Mouse (Mus musculus): Measurements from ENCODE around the gene Krtap5-1.
"Not testable (repeated sequence)": the region's sequence is repeated elsewhere in the genome, so short reads cannot be mapped to it uniquely, and the experiment has no call there.

The Krtap5-1 gene

DNA sequence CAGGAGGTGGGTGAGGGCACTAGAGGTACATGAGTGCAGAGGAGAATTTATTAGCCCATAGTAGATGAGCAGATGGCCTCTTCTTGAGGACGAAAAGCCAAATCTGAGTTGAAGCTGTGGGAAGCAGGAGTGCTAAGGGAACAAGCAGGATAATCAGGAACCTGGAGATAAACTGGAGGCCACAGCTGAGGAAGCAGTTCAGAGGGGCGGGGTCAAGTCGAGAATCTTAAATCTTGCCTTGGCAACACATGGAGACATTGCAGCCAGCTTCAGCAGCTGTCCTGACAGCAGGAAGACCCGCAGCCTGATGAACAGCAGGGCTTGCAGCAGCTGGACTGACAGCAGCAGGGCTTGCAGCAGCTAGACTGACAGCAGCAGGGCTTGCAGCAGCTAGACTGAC is 810 bp downstream of the Krtap5-1 start:
- DNase-seq: not testable (repeated sequence)

DNA sequence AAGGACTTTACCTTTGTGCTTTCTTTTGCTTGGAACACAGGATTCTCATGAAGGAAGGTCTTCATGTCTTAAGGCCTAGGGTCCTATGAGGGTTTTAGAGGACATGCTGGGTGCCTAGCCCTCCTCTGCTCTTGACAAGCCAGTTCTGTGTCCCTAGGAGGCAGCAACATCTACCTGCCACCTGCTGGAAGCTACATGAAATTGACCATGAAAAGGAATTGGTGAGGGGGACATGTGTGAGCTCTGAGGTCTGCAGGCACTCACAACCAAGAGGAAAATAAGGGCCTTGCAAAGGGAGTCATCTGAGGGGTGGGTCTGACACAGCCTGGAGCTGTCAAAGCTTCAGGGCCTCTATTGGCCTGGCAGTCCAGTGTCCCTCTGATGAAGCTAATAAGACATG is 1.5 kb downstream of the Krtap5-1 start:
- DNase-seq: no peak

DNA sequence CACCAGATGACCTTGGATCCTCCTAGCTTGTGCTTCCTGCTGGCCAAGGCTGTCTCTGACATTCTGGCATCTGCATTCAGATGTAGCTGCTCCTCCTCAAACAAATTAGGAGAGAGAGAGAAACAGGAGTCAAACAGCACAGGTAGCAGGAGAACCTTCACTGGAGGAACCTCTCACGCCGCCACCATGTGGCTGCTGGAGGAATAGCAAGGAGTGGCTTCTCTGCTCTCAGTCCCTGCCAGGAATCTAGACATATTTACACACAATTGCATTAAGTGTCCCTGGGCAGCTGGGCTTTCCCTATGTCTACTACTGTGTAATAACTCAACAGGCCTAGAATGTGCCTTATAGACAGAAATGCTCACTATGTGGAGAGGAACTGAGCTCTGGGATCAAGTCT is 3.1 kb downstream of the Krtap5-1 start:
- peak; percentile 19 to 23 for DNase-seq

DNA sequence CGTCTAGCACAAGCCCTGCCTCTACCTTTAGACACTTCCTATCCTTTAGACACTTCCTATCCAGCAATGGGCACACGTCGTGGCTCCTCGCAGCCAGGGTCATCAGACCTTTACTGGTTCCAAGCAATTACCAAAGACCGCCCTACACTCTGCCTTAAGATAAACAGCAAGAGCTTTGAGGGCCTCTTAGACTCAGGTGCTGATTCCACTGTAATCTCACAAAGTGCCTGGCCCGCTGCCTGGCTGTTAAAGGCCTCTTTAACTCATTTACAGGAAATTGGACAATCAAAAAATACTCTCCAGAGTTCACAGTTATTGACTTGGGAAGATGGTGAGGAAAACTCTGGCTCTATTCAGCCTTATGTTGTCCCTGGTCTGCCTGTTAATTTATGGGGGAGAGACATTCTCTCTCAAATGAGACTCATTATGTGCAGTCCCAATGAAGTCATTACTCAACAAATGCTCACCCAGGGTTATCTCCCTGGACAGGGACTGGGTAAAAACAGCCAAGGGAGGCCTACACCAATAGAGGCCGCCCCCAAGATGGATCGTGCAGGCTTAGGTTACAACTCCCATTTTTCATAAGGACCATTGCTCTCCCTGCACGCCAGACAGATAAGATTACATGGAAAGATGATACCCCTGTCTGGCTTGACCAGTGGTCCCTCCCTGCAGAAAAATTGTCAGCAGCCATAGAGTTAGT is 10.9 kb downstream of the Krtap5-1 start:
- DNase-seq: not testable (repeated sequence)

- no peak for DNase-seq
Measured at GRCm38 (mm10) chr7:142285130-142285835, 11.6 kb downstream of the Krtap5-1 start.

DNA sequence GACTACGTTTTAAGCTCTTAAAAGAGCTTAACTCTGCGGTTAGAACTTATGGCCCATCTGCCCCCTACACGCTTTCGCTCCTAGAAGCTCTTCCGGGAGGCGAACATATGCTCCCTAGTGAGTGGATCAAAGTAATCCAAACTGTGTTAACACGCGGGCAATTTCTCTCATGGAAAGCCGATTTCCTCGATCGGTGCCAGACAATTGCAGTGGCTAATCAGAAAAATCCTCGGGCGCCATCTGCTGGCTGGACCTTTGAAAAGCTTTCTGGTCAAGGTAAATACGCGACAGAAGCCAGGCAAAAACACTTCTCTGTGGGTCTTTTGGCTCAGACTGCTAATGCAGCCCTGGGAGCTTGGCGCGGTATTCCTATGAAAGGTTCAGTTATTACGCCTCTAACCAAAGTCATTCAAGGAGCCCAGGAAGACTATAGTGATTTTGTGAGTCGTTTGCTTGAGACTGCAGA is 12.3 kb downstream of the Krtap5-1 start:
- peak; percentile 80 to 87 for DNase-seq

DNA sequence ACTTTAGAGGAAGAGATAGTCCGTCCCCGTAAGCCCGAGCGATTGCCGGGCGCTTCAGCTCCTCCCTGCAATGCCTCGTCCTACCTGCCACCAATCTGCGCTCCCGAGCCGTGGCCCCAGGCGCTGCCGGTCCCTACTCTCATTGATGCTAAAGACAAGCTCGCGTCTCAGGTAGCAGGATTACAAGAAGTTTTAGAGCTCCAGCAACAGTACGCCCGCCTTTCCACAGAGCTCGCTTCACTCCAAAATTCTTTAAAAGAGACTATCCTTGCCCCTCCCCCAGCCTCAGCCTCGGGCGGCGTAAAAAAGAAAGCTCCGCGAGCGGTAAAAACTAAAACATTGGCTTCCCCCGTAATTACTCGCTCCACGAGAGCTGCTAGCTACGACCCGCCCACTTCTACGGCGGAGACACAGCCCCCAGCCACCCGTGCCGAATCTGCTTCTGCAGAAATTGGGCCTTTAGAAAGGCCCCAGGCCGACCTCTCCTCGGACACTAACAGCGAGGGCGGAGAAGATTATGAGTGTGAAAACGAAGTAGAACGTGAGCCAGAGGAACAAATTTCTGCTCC is 12.8 kb downstream of the Krtap5-1 start:
- DNase-seq: peak; percentile 64 to 65

DNA sequence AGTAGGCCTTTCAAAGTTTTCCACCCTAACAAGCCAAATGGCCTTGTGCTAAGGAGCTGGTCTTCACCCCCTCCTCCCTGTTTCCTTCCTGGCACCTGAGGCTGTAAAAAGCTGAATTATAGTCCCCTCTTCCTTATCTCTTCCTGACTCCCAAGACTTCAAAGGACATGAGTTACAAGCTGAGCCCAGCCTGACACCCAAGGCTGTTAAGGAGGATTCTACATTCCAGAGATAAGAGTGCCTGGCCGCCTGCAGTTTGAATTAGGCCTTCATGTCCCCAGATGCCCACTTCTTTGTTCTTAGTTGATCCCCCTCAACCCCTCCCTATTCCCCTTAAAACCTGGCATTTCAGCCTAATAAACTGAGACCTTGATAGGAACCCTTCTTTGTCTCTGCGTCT is 14.1 kb downstream of the Krtap5-1 start:
- DNase-seq: not testable (repeated sequence)

GRCm38 (mm10) chr7:142279291-142279690 is 17.6 kb downstream of the Krtap5-1 start:
- DNase-seq: not testable (repeated sequence)

DNA sequence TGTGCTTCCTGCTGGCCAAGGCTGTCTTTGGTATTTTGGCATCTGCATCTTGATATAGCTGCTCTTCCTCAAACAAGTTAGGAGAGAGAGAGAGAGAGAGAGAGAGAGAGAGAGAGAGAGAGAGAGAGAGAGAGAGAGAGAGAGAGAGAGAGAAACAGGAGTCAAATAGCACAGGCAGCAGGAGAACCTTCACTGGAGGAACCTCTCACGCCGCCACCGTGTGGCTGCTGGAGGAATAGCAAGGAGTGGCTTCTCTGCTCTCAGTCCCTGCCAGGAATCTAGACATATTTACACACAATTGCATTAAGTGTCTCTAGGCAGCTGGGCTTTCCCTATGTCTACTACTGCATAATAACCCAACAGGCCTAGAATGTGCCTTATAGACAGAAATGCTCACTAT is 18.7 kb downstream of the Krtap5-1 start:
- DNase-seq: peak; percentile 45 to 51

DNA sequence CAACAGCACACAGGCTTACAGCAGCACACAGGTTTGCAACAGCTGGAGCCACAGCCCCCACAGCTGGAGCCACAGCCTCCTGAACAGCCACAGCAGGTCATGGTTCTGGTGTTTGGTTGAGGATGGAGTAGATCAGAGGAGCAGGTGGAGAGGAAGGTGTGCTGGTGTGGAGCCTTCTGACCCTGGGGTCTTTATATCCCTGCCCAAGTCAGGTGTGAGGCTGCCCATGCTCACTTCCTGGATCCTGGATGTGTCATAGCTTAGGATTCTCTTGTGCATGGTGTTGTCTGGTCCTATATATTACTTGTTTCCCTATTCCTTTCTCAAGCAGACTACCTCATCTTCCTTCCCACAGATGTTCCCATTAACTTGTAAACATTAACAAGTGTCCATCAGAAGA is 22.7 kb downstream of the Krtap5-1 start, which contains the start of gene Gm4559:
Gene Gm4559 (minus strand): TSS at position 101 of the 400 bp plus-strand sequence.
- not testable (repeated sequence) for DNase-seq

DNA sequence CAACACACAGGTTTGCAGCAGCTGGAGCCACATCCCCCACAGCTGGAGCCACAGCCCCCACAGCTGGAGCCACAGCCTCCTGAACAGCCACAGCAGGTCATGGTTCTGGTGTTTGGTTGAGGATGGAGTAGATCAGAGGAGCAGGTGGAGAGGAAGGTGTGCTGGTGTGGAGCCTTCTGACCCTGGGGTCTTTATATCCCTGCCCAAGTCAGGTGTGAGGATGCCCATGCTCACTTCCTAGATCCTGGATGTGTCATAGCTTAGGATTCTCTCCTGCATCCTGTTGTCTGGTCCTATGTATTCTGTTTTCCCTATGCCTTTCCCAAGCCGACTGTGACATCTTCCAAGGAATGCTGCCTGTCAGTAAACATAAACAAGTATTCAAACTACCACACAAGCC is 38.7 kb downstream of the Krtap5-1 start, which contains the start of gene Gm2431:
Gene Gm2431 (minus strand): TSS at position 101 of the 400 bp plus-strand sequence.
- not testable (repeated sequence) for DNase-seq

DNA sequence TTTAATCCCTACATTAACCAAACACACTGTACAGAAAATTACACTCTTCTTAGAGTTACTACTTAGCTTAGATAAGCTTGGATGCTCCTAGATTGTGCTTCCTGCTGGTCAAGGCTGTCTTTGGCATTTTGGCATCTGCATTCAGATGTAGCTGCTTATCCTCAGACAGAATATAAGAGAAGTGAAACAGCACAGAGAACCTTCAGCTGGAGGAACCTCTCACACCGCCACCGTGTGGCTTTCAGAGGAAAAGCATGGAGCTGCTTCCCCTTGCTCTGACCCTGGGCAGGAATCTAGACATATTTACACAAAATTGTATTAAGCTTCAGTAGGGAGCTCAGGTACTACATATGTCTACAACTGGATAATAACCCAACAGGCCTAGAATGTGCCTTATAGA is 41.4 kb downstream of the Krtap5-1 start:
- DNase-seq: peak in 1 of 2 experiments; percentile 4

GRCm38 (mm10) chr7:142249824-142250223 is 47.1 kb downstream of the Krtap5-1 start:
- DNase-seq: no peak

Measured in thymus, postnatal 36 days (tissue).